Mouse (Mus musculus) lung, postnatal 0 days (tissue): Measurements from ENCODE around the gene Grap2. TPM values are rescaled to one million over a fixed set of nuclear protein-coding genes. Genes with fewer than 3 reads are reported as not detected.

Experiments used
- ATAC-seq: fragments of 200-750 bp; cut with Nextera tagmentation; 2 replicates; pipeline ENCODE4 v1.8.0; 2017; ENCODE audit warnings: moderate library complexity
- DNase-seq: peaks from one replicate; pipeline ENCODE4 v3.0.0-alpha.2; 2016; ENCODE audit warnings: low spot score
- H3K27ac ChIP-seq: fragments of 300-500 bp; sonication (generic); 2 replicates; pipeline ENCODE4 v1.5.1; 2014; ENCODE audit warnings: antibody characterized with exemption, mild to moderate bottlenecking, low read length, mixed read lengths
- H3K27me3 ChIP-seq: fragments of 300-500 bp; sonication (generic); replicated peaks from 2 replicates; pipeline ENCODE4 v1.6.1; 2014; ENCODE audit warnings: low read length, mixed read lengths; ENCODE audit not compliant: insufficient read depth
- H3K36me3 ChIP-seq: fragments of 300-500 bp; sonication (generic); 2 replicates; pipeline ENCODE4 v1.6.1; 2014; ENCODE audit warnings: low read length, mixed read lengths; ENCODE audit not compliant: insufficient read depth
- H3K4me1 ChIP-seq: fragments of 300-500 bp; sonication (generic); 2 replicates; pipeline ENCODE4 v1.6.1; 2014; ENCODE audit warnings: antibody characterized with exemption, low read depth, low read length, mixed read lengths; ENCODE audit not compliant: insufficient read depth
- H3K4me2 ChIP-seq: fragments of 300-500 bp; sonication (generic); replicated peaks from 2 replicates; pipeline ENCODE4 v1.6.1; 2014; ENCODE audit warnings: low read depth, mild to moderate bottlenecking, low read length, moderate library complexity, mixed read lengths
- H3K4me3 ChIP-seq: fragments of 300-500 bp; sonication (generic); 2 replicates; pipeline ENCODE4 v1.5.1; 2014; ENCODE audit warnings: low read depth, low read length
- H3K9ac ChIP-seq: fragments of 300-500 bp; sonication (generic); replicated peaks from 2 replicates; pipeline ENCODE4 v1.6.1; 2014; ENCODE audit warnings: low read depth, mild to moderate bottlenecking
- H3K9me3 ChIP-seq: fragments of 300-500 bp; sonication (generic); 2 replicates; pipeline ENCODE4 v1.6.1; 2016; ENCODE audit warnings: low read length, mixed read lengths
- CTCF ChIP-seq: IDR thresholded peaks from 2 replicates; pipeline ENCODE4 v1.5.1; 2016; ENCODE audit warnings: antibody characterized with exemption, mild to moderate bottlenecking
- EP300 ChIP-seq: IDR thresholded peaks from 2 replicates; pipeline ENCODE4 v1.6.1; 2016; ENCODE audit warnings: antibody characterized with exemption, mild to moderate bottlenecking, control low read depth
- WGBS: fragments of 180-500 bp; shearing (Covaris S2); extraction: QIAGEN DNeasy Blood & Tissue Kit; methylation state at CpG from one replicate; pipeline ENCODE4 v1.1.7; 2014; 5-methylcytosine and 5-hydroxymethylcytosine counted together
- polyA plus RNA-seq: library from polyadenylated mRNA; unstranded; fragments of >200 nt; fragmentation: Nextera tagmentation; extraction: Ambion mirVana; gene quantifications from 2 replicates; pipeline ENCODE4 v1.2.1, GENCODE M21; 2015

Grap2 gene
- polyA plus RNA-seq, 1 experiment from 2014 or later: 1.9 TPM

- Histone ChIP-seq H3K4me3 (no peak overlapping the region), H3K4me1 (no peaks in the 10 kb centered on the region), H3K9ac (no peak overlapping the region), H3K27ac (no peak overlapping the region), H3K9me3 (no peaks in the 10 kb centered on the region), H3K36me3 (no peaks in the 10 kb centered on the region), H3K4me2 (no peak overlapping the region), H3K27me3 (no peaks in the 10 kb centered on the region)
- no peak for ATAC-seq
- no peak for TF ChIP-seq CTCF
- no peak for TF ChIP-seq EP300
- WGBS: 64% methylated on average over 13 of the region's 13 CpGs
- no peak for DNase-seq
These were observed 64.5 kb downstream of the Grap2 start for GRCm38 (mm10) chr15:80636757-80637372.

- Histone ChIP-seq H3K36me3 (no peaks in the 10 kb centered on the region), H3K27me3 (no peaks in the 10 kb centered on the region), H3K4me2 (no peak overlapping the region), H3K9me3 (no peaks in the 10 kb centered on the region), H3K4me3 (no peak overlapping the region), H3K27ac (no peak overlapping the region), H3K4me1 (no peaks in the 10 kb centered on the region), H3K9ac (no peak overlapping the region)
- TF ChIP-seq EP300 (no peak), CTCF (no peak)
- WGBS: 41% methylated on average over 11 of the region's 11 CpGs
- DNase-seq (peak; percentile 26), ATAC-seq (peak; percentile 48; the same call in 1 of the 2 replicates)
These were observed 66.8 kb downstream of the Grap2 start for GRCm38 (mm10) chr15:80639071-80639702.

- H3K27ac ChIP-seq: no peak overlapping the region
- no peak for TF ChIP-seq CTCF
- H3K9ac ChIP-seq: no peak overlapping the region
- no peak for DNase-seq
- H3K4me2 ChIP-seq: no peak overlapping the region
- H3K4me1 ChIP-seq: no peaks in the 10 kb centered on the region
- no peak overlapping the region for H3K4me3 ChIP-seq
- no peaks in the 10 kb centered on the region for H3K36me3 ChIP-seq
- no peak for ATAC-seq
- H3K27me3 ChIP-seq: no peaks in the 10 kb centered on the region
- no peaks in the 10 kb centered on the region for H3K9me3 ChIP-seq
- WGBS: 71% methylated on average over 3 of the region's 3 CpGs
These were observed 67.5 kb downstream of the Grap2 start for GRCm38 (mm10) chr15:80639874-80640273.

GRCm38 (mm10) chr15:80641702-80642435 lies 69.5 kb downstream of the Grap2 start:
- no peak overlapping the region for H3K4me2 ChIP-seq
- H3K4me3 ChIP-seq: no peak overlapping the region
- no peaks in the 10 kb centered on the region for H3K27me3 ChIP-seq
- no peaks in the 10 kb centered on the region for H3K9me3 ChIP-seq
- H3K4me1 ChIP-seq: no peaks in the 10 kb centered on the region
- no peak for TF ChIP-seq CTCF
- peak; percentile 83 for TF ChIP-seq EP300
- H3K36me3 ChIP-seq: no peaks in the 10 kb centered on the region
- no peak overlapping the region for H3K9ac ChIP-seq
- DNase-seq (peak; percentile 45), ATAC-seq (peak; percentile 35; the same call in 1 of the 2 replicates)
- no peak overlapping the region for H3K27ac ChIP-seq
- WGBS: 57% methylated on average over 2 of the region's 2 CpGs

GRCm38 (mm10) chr15:80645006-80645797 lies 72.8 kb downstream of the Grap2 start:
- no peaks in the 10 kb centered on the region for H3K4me1 ChIP-seq
- no peaks in the 10 kb centered on the region for H3K36me3 ChIP-seq
- DNase-seq (no peak), ATAC-seq (no peak)
- H3K4me2 ChIP-seq: no peak overlapping the region
- 73% methylated on average over 17 of the region's 17 CpGs for WGBS
- H3K27ac ChIP-seq: no peak overlapping the region
- no peaks in the 10 kb centered on the region for H3K27me3 ChIP-seq
- H3K9ac ChIP-seq: no peak overlapping the region
- TF ChIP-seq CTCF (no peak), EP300 (no peak)
- no peak overlapping the region for H3K4me3 ChIP-seq
- no peaks in the 10 kb centered on the region for H3K9me3 ChIP-seq
